Mouse (Mus musculus) liver (tissue): Measurements from ENCODE around the gene Dennd4b.
"Not testable (repeated sequence)": the region's sequence is repeated elsewhere in the genome, so short reads cannot be mapped to it uniquely, and the experiment has no call there.

Source experiments
- DNase-seq: peaks from one replicate; pipeline ENCODE4 v3.0.0-alpha.2; 2020; ENCODE audit warnings: mixed read lengths

The Dennd4b gene

DNA sequence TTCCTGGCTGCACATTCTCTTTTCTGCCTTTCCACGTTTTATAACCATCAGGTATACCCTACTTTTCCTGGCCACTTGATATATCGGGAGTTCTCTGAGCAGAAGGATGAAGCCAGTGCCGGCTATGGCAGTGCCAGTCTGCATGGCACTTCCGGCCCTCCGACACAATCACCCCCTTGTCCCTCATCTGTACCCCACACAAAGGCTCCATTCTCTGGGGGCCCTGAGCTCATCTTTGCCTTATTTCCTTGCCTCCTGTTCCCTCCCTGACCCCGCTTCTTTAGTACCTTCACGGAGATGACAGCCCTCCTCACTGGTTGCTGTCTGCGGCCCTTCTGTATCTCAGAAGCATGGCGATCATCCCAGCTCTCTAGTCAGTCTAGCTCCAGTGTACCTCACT lies 15.7 kb downstream of the Dennd4b start:
- no peak for DNase-seq

DNA sequence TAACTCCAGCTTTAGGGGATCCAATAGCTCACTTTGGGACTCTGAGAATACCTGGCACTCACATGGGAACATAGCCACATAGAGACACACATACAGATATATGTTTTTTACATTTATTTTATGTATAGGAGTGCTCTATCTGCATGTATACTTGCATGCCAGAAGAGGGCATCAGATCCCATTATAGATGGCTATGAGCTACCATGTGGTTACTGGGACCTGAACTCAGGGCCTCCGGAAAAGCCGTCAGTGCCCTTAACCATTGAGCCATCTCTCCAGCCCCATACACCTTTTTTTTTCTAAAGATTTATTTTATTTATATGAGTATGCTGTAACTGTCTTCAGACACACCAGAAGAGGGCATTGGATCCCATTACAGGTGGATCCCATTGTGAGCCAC lies 19.2 kb downstream of the Dennd4b start:
- no peak for DNase-seq

DNA sequence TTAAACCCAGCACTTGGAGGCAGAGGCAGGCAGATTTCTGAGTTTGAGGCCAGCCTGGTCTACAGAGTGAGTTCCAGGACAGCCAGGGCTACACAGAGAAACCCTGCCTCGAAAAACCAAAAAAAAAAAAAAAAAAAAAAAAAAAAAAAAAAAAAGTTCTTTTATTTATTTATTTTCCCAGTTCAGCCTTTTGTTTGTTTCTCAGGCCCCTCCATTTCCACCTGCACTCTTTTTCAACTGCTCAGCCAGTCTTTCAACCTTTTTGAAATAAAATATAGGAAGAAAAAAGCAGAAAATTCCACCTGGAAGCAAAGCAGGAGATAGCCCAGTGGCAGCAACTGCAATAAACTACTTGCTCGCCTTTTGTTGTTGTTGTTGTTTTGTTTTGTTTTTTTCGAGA lies 24.4 kb downstream of the Dennd4b start:
- not testable (repeated sequence) for DNase-seq

- no peak for DNase-seq
Measured at GRCm38 (mm10) chr3:90290602-90291001, 25.6 kb downstream of the Dennd4b start.

DNA sequence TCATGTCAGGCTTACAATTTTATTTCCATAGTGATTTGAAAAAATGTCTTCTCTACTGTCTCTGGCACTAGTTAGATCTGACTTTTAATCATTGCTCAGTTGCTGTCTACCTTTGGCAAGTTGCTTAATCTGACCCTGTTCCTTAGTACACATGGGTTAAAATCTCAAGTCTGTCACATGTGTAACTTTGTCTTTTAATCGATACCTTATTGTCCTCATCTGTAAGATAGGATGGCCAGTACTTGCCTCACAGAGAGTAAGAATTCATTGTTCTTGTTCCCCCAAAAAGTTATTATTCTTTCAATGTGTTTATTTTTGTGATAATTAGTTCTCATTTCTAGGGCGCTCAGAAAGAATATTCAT lies 27.0 kb downstream of the Dennd4b start:
- no peak for DNase-seq

- peak; percentile 98 for DNase-seq
Measured at GRCm38 (mm10) chr3:90292345-90293275, 27.6 kb downstream of the Dennd4b start, which contains the start of gene Gatad2b. Gene Gatad2b, plus strand, starts transcription at chr3:90293178.

GRCm38 (mm10) chr3:90293352-90294063 lies 28.5 kb downstream of the Dennd4b start:
- DNase-seq = peak; percentile 83

DNA sequence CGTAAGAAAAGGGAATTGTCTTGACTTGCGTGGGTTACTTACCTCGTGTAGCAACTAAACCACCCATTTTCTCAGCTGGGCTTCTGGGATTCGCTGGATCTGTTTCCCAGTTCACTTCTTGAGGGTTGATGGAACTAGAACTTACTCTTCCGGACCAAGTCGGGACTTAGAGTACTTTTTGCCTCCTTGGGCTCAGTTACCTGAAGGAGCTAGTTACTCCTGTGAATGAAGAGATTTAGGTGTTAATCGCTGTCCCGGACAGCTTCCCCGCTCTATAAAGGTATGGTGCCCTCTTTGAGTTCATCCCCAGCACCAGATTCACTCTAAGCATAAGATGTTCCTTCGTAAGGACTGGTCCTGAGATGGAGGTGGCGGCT lies 29.1 kb downstream of the Dennd4b start:
- no peak for DNase-seq

- DNase-seq = no peak
Measured at GRCm38 (mm10) chr3:90294651-90295050, 29.7 kb downstream of the Dennd4b start.

DNA sequence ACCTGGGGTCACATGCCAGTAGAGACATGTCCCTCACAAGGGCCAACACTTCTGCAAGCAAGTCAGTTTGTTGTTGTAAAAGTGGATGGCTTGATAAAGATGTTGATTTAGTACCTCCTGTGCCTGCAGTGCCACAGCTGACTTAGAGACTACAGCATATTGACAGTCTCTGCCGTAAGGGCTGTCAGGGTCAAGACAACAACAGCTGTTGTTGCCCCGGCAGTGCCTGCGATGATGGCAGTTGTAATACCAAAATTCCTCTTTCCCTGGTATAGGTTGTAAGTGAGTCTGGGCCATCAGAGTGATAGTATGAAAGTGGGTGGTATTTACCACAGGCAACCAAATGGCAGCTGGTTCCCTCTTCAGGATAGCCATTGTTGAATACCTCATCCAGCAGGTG lies 40.8 kb downstream of the Dennd4b start:
- no peak for DNase-seq

DNA sequence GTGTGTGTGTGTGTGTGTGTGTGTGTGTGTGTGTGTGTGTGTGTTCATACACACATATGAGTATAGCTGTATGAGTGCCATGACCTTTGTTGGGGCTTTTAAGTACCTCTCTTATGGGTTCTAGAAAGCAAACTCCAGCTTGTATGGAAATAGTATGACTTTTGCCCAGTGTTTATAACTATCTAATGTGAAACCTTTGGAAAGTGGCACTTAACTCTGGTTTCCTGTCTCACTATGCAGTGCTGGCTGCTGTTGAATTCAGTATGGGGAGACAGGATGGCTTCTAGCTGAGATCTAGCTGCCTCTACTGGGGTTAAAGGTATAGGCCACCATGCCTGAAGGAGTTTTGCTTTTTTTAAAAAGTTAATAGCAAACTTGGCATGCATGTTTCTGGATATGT lies 44.6 kb downstream of the Dennd4b start:
- no peak for DNase-seq

DNA sequence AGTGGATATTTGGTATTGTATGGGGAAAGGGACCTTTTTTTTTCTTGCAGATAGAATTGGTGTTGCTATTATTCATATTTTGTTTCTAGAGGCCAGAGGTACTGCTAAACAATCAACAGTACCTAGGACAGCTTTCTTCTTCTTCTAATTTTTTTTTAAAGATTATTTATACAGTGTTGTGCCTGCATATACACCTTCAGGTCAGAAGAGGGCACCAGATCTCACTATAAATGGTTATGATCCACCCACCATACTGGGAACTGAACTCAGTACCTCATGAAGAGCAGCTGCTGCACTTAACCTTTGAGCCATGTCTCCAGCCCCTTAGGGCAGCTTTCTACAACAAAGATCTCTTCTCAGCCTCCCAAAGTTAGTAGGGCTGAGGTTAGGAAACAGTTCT lies 48.4 kb downstream of the Dennd4b start:
- no peak for DNase-seq

- DNase-seq = no peak
Measured at GRCm38 (mm10) chr3:90314241-90314640, 49.3 kb downstream of the Dennd4b start.

DNA sequence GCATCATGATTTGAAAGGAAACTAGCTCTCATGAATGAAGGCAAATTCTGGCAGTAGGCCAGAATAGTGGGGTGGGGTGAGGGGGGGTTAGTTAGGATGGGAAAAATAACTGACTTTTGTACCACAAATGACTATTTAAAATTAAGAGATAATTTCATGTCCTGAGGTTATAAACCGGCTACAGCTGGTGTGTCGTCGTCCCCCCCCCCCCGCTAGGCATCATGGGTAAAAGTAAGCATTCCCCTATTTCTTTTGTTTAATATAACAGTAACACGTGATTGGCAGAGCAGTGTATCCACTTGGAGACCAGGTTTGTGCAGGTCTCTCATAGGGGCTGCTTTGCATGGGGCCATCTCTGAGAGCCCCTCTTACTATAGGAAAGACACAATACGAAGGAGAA lies 57.3 kb downstream of the Dennd4b start:
- no peak for DNase-seq

- peak; percentile 65 for DNase-seq
Measured at GRCm38 (mm10) chr3:90323119-90323518, 58.1 kb downstream of the Dennd4b start.
